Mouse (Mus musculus) liver, embryonic 16.5 days (tissue): ENCODE results near the gene Cadm1. TPM values are rescaled to one million over a fixed set of nuclear protein-coding genes. Genes with fewer than 3 reads are reported as not detected.

Experiments used
- ATAC-seq: fragments of 200-750 bp; cut with Nextera tagmentation; 2 replicates; pipeline ENCODE4 v1.8.0; 2017; ENCODE audit warnings: low read depth, mild to moderate bottlenecking, moderate number of reproducible peaks, moderate library complexity
- H3K27ac ChIP-seq: fragments of 300-500 bp; sonication (generic); 2 replicates; pipeline ENCODE4 v1.5.1; 2014; ENCODE audit warnings: mild to moderate bottlenecking, low read length
- H3K27me3 ChIP-seq: fragments of 300-500 bp; sonication (generic); 2 replicates; pipeline ENCODE4 v1.6.1; 2014; ENCODE audit warnings: low read depth, low read length, mixed read lengths; ENCODE audit not compliant: control insufficient read depth, insufficient read depth
- H3K36me3 ChIP-seq: fragments of 300-500 bp; sonication (generic); 2 replicates; pipeline ENCODE4 v1.6.1; 2014; ENCODE audit warnings: mild to moderate bottlenecking; ENCODE audit not compliant: control insufficient read depth, insufficient read depth
- H3K4me1 ChIP-seq: fragments of 300-500 bp; sonication (generic); 2 replicates; pipeline ENCODE4 v1.6.1; 2014; ENCODE audit warnings: low read depth, low read length, mixed read lengths; ENCODE audit not compliant: control insufficient read depth
- H3K4me2 ChIP-seq: fragments of 300-500 bp; sonication (generic); 2 replicates; pipeline ENCODE4 v1.6.1; 2014; ENCODE audit warnings: low read depth, low read length, mixed read lengths
- H3K4me3 ChIP-seq: fragments of 300-500 bp; sonication (generic); 2 replicates; pipeline ENCODE4 v1.5.1; 2014; ENCODE audit warnings: low read depth, mild to moderate bottlenecking, low read length
- H3K9ac ChIP-seq: fragments of 300-500 bp; sonication (generic); 2 replicates; pipeline ENCODE4 v1.6.1; 2014; ENCODE audit warnings: low read depth, low read length
- H3K9me3 ChIP-seq: fragments of 300-500 bp; sonication (generic); replicated peaks from 2 replicates; pipeline ENCODE4 v1.6.1; 2016; ENCODE audit warnings: low read length; ENCODE audit not compliant: control insufficient read depth
- WGBS: fragments of 180-500 bp; shearing (Covaris S2); extraction: QIAGEN DNeasy Blood & Tissue Kit; methylation state at CpG from one replicate; pipeline ENCODE4 v1.1.7; 2014; ENCODE audit not compliant: insufficient replicate concordance; 5-methylcytosine and 5-hydroxymethylcytosine counted together
- polyA plus RNA-seq: library from polyadenylated mRNA; unstranded; fragments of >200 nt; fragmentation: Nextera tagmentation; extraction: Ambion mirVana; gene quantifications from 2 replicates; pipeline ENCODE4 v1.2.1, GENCODE M21; 2015

Gene Cadm1
- polyA plus RNA-seq, 1 experiment from 2014 or later: 8.3 TPM

DNA sequence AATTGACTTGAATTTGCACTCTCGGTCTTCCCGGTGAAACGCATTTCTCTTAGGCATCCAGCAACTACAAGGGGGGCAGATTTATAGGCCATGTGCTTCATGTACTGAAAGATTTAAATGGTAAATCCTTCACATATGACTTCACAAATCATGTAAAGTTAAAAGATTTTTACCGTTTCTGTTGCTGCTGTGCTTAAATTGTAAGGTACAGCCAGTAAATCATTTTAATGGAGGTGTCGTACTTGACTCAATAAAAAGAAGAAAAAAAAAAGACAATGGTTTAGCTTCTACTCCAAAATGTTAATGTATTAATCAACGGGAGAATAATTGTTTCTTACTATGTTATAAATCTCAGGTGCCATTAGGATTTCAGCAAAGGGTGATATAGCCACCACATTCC is 317.0 kb downstream of the Cadm1 start:
- WGBS: 76% methylated on average over 6 of the region's 6 CpGs
- Histone ChIP-seq H3K27ac (no peak overlapping the region), H3K9ac (no peak overlapping the region), H3K36me3 (no peaks in the 10 kb centered on the region), H3K4me1 (no peaks in the 10 kb centered on the region), H3K4me3 (no peak overlapping the region), H3K9me3 (no peaks in the 10 kb centered on the region), H3K4me2 (no peak overlapping the region), H3K27me3 (no peaks in the 10 kb centered on the region)
- no peak for ATAC-seq

DNA sequence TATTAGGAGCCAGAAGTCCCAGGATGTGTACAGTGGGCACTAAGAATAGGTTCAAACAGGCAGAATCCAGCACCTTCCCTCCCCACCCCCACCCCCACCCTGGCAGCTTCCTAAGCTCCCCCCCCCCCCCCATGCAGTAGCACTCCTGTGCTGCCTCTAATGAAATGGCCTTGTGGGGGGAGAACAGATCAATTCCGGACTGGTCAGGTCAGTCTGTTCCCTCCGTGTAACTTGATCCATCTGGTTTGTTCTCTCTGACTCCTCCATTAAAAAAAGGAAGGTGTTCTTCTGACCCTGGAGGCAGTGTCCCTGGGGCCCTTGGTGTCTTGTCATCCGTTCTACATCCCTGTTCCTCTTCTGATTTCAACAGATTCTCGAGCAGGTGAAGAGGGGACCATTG is 317.8 kb downstream of the Cadm1 start:
- H3K4me3 ChIP-seq: no peak overlapping the region
- H3K9ac ChIP-seq: no peak overlapping the region
- H3K27ac ChIP-seq: no peak overlapping the region
- no peaks in the 10 kb centered on the region for H3K36me3 ChIP-seq
- no peaks in the 10 kb centered on the region for H3K4me1 ChIP-seq
- H3K27me3 ChIP-seq: no peaks in the 10 kb centered on the region
- no peak overlapping the region for H3K4me2 ChIP-seq
- ATAC-seq: no peak
- WGBS: 4% methylated on average over 4 of the region's 4 CpGs
- no peaks in the 10 kb centered on the region for H3K9me3 ChIP-seq

DNA sequence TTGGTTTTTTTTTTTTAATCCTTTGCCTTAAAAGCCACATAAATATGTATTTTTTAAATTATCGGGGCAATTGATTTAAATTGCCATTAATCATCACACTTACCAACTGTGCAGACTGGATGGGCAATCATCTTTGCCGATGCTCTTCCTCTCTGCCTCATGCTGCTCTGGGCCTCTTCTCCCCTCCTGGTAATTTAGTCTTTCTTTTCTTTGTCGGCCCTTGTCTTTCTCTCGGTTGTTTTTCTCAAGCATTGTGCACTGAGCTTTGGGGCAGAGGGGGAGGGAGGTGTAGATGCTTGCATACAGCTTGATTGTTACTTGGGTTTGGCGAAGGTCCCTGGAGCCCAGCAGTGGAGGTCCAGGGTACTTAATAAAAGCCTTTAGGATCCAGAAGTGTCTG is 318.8 kb downstream of the Cadm1 start:
- no peaks in the 10 kb centered on the region for H3K4me1 ChIP-seq
- H3K4me2 ChIP-seq: no peak overlapping the region
- H3K9ac ChIP-seq: no peak overlapping the region
- H3K9me3 ChIP-seq: no peaks in the 10 kb centered on the region
- H3K36me3 ChIP-seq: no peaks in the 10 kb centered on the region
- H3K27ac ChIP-seq: no peak overlapping the region
- ATAC-seq: no peak
- 58% methylated on average over 5 of the region's 5 CpGs for WGBS
- H3K27me3 ChIP-seq: no peaks in the 10 kb centered on the region
- H3K4me3 ChIP-seq: no peak overlapping the region

DNA sequence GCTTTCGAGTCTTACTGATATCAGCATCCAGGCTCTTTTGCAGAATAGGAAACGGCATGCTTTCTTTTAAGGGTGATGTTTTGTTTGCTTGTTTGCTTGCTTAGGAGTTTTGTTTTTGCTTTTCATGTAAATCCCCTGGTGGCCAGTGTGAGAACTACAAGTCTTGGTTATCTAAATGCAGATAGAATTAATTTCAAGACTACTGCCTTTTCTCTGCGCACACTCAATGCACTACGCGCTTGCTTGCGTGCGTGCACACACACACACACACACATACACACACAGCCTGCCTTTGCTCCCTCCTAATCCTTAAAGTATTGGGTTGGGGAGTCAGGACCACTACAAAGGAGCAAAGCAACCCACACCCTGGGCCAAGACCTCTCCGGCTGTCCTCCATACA is 326.3 kb downstream of the Cadm1 start:
- no peak for ATAC-seq
- no peaks in the 10 kb centered on the region for H3K36me3 ChIP-seq
- no peak overlapping the region for H3K4me3 ChIP-seq
- H3K27ac ChIP-seq: no peak overlapping the region
- H3K4me2 ChIP-seq: no peak overlapping the region
- H3K9ac ChIP-seq: no peak overlapping the region
- WGBS: 66% methylated on average over 8 of the region's 8 CpGs
- H3K27me3 ChIP-seq: no peaks in the 10 kb centered on the region
- H3K4me1 ChIP-seq: no peaks in the 10 kb centered on the region
- H3K9me3 ChIP-seq: no peaks in the 10 kb centered on the region

DNA sequence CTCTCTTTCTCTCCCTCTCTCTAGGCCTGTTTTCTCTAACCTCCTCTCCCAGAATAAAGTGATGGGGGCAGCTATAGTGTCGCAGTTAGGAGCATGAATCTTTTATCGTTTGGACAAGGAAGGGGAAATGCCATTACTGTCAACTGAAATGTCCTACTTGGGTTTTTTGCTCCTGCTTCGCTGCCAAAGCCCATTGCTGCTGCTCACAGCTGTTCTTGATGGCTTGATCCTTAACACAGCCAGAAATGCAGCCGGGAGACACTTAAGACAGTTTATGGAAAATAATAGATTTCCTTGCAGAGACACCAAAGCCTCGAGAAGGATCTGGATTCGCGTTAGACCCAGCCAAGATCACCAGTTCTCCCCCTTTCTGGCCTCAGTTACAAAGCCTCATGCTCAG is 327.3 kb downstream of the Cadm1 start:
- Histone ChIP-seq H3K4me3 (no peak overlapping the region), H3K36me3 (no peaks in the 10 kb centered on the region), H3K9me3 (no peaks in the 10 kb centered on the region), H3K4me2 (no peak overlapping the region), H3K4me1 (no peaks in the 10 kb centered on the region), H3K27ac (no peak overlapping the region), H3K27me3 (no peaks in the 10 kb centered on the region), H3K9ac (no peak overlapping the region)
- no peak for ATAC-seq
- WGBS: 65% methylated on average over 7 of the region's 7 CpGs

DNA sequence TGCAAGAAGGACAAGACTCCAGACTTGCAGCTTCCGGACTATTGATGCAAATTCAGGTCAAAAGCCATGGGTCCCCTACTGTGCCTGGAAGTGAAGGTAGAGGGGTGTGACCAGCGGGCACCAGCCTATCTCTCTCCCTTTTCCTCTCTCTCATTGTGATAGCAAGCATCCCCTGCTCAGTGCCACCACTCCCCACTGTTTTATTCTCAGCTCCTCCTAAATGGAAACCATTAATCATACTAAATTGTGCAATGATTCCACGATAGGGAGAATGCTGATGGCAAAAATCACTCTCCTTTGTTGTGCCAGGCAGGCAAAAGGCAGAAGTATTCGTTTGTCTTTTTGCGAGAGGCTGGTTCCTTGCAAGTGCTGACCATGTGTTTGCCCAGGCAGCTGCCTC is 328.2 kb downstream of the Cadm1 start:
- H3K4me3 ChIP-seq: no peak overlapping the region
- no peaks in the 10 kb centered on the region for H3K9me3 ChIP-seq
- H3K27me3 ChIP-seq: no peaks in the 10 kb centered on the region
- H3K9ac ChIP-seq: no peak overlapping the region
- H3K27ac ChIP-seq: no peak overlapping the region
- ATAC-seq: no peak
- H3K4me1 ChIP-seq: no peaks in the 10 kb centered on the region
- H3K4me2 ChIP-seq: no peak overlapping the region
- no peaks in the 10 kb centered on the region for H3K36me3 ChIP-seq
- WGBS: 50% methylated on average over 5 of the region's 5 CpGs

DNA sequence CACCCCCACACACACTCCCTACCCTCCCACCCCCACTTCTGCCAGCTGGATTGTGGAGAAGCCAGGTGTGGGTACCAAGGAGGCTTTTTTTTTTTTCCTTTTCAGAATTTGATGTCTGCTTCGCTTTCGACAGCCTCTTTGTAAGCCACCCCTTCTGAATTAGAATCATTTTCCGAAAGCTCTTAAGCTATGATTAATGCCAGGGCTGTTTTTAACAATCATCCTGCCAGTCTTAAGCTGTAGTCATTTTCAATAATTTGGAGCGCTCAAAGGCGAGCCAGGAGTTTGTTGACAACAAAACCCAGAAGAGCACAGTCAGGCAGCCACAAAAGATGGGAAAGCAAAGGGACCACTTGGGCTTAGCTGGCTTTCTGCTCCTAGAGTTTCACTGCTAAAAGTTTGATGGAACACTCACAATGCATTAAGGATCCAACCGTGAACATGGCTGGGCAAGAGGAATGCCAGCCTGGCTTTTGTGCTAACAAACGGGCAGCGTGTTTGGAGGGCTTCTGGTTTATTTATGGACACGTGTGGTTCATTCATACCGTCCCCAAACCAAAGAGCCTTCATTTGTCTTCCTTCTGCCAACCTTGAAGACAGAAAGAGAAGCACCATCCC is 328.9 kb downstream of the Cadm1 start:
- H3K36me3 ChIP-seq: no peaks in the 10 kb centered on the region
- no peaks in the 10 kb centered on the region for H3K27me3 ChIP-seq
- no peaks in the 10 kb centered on the region for H3K9me3 ChIP-seq
- H3K4me1 ChIP-seq: no peaks in the 10 kb centered on the region
- no peak overlapping the region for H3K9ac ChIP-seq
- no peak overlapping the region for H3K4me2 ChIP-seq
- no peak for ATAC-seq
- no peak overlapping the region for H3K27ac ChIP-seq
- WGBS: 62% methylated on average over 10 of the region's 10 CpGs
- no peak overlapping the region for H3K4me3 ChIP-seq

DNA sequence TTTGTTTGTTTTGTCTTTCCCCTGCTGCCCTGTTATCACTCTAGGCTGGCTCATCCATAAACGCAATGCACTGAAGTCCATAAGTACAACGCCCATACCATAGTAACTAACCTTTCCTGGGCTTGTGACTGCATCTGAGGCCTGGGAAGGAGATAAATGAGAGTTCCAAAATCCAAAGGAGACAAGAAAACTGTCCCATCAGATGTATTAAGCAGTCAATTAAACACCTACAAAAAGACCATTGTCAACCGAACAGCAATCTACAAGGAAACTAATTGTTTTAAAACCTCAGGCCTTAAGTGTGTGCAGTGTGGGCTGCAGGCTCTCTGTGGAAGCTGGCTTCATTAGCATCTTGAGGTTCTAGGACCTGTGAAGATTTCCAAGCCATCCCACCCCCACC is 331.0 kb downstream of the Cadm1 start:
- H3K27ac ChIP-seq: no peak overlapping the region
- H3K4me1 ChIP-seq: no peaks in the 10 kb centered on the region
- ATAC-seq: no peak
- no peaks in the 10 kb centered on the region for H3K27me3 ChIP-seq
- H3K9ac ChIP-seq: no peak overlapping the region
- H3K4me2 ChIP-seq: no peak overlapping the region
- no peaks in the 10 kb centered on the region for H3K9me3 ChIP-seq
- 54% methylated on average over 3 of the region's 3 CpGs for WGBS
- no peak overlapping the region for H3K4me3 ChIP-seq
- no peaks in the 10 kb centered on the region for H3K36me3 ChIP-seq

DNA sequence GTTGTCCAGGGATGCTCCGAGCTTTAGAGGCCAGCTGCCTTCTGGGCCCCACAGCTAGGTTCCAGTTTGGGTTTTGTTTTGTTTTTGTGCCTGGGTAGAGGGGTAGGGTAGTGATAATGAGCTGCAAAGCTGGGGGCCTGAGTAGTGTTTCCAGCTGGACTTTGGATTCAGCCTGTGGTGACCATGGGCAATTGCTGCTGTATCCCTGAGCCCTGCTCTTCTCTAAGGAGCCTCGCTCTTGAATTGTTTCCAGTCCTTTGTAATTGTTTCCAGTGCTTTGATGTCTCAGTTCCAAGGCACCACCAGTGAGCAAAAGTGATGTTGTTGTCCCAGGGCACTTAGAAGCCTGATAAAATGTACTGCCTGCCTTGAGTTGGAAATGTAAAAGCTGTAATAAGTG is 331.8 kb downstream of the Cadm1 start:
- H3K4me1 ChIP-seq: no peaks in the 10 kb centered on the region
- ATAC-seq: no peak

More for the DNA sequence above, 331.8 kb downstream of the Cadm1 start:
- Histone ChIP-seq H3K9me3 (no peaks in the 10 kb centered on the region), H3K27ac (no peak overlapping the region), H3K27me3 (no peaks in the 10 kb centered on the region), H3K9ac (no peak overlapping the region), H3K36me3 (no peaks in the 10 kb centered on the region), H3K4me2 (no peak overlapping the region), H3K4me3 (no peak overlapping the region)
- WGBS: 40% methylated on average over 2 of the region's 2 CpGs
